Mouse (Mus musculus): ENCODE data around the gene Smagp. TPM values are rescaled to one million over a fixed set of nuclear protein-coding genes. Genes with fewer than 3 reads are reported as not detected.

Gene Smagp
- total and polyA plus RNA-seq, 3 experiments: 0.55 to 7.0 (median 3.2) TPM

DNA sequence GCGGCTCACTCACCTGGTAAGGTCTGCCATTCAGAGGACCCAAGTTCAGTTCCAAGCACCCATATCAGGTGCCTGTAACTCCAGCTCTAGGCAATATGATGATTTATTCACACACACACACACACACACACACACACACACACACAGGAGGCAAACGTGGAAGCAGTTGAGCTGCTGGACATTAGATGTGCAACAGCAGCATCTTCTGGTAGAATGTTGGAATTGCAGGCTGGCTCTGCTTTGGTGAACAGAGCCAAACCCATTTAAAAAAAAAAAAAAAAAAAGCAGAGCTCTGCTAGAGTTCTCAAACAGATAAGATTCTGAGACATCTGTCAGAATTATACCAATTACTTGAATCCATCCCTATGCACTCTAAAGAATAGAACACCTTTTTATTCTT lies 46.3 kb upstream of the Smagp start:
- Histone ChIP-seq H3K9me3 (replicated peaks; ENCODE audit: low read length) (no peaks in the 10 kb centered on the region), H3K9ac (ENCODE audit: insufficient read depth, low read depth) (no peak overlapping the region), H3K27ac (ENCODE audit: insufficient read depth, low read depth) (no peak overlapping the region), H3K4me1 (ENCODE audit: control insufficient read depth in 1 of 2, insufficient read depth in 2 of 2) (peaks cover 8 to 19% of the 10 kb centered on the region in 2 experiments), H3K27me3 (replicated peaks) (no peaks in the 10 kb centered on the region), H3K4me2 (ENCODE audit: insufficient read depth, low read depth, poor library complexity, severe bottlenecking) (no peak overlapping the region), H3K36me3 (replicated peaks in 1 of 2; ENCODE audit: control insufficient read depth in 1 of 2, insufficient read depth in 1 of 2, low read length in 1 of 2) (peaks cover 0 to 2% of the 10 kb centered on the region in 2 experiments), H3K4me3 (replicated peaks in 1 of 3; ENCODE audit: low read depth in 2 of 3, low read length in 2 of 3, poor library complexity in 1 of 3) (no peak overlapping the region), H3K79me2 (replicated peaks; ENCODE audit: control insufficient read depth, extremely low read depth, insufficient read depth, poor library complexity, severe bottlenecking) (no peaks in the 10 kb centered on the region)
- in situ Hi-C loops (cut with MboI; ENCODE audit: low pct_ligation_motif_present, low pct_unique_long_range_greater_than_20kb, low sequenced_read_pairs) (no loop called here), dilution Hi-C loops (cut with MboI; ENCODE audit: extremely low pct_ligation_motif_present, extremely low pct_unique_long_range_greater_than_20kb, low sequenced_read_pairs) (no loop called here)
- no peak for TF ChIP-seq POLR2AphosphoS2 (IDR thresholded peaks at IDR 0.05; ENCODE audit: low read depth, low read length)
- no peak for TF ChIP-seq KAT2A (IDR thresholded peaks at IDR 0.05; ENCODE audit: insufficient replicate concordance, low read length)
- 0 out of 2 replicates have a peak, but pooled peaks have one; percentile 44 for TF ChIP-seq MAZ (IDR thresholded peaks at IDR 0.05; ENCODE audit: low read depth, low read length)
- TF ChIP-seq SMC3 (IDR thresholded peaks at IDR 0.05; ENCODE audit: low read depth, low read length): peak; percentile 92
- no peak; the same call in 1 of the 2 replicates for TF ChIP-seq NRF1 (IDR thresholded peaks at IDR 0.05; ENCODE audit: low read depth, low read length)
- no peak for TF ChIP-seq PAX5 (IDR thresholded peaks at IDR 0.05; ENCODE audit: low read length)
- no peak for TF ChIP-seq MXI1 (IDR thresholded peaks at IDR 0.05; ENCODE audit: low read depth, low read length)
- TF ChIP-seq CHD1 (IDR thresholded peaks at IDR 0.05; ENCODE audit: low read depth, low read length): no peak
- no peak for TF ChIP-seq RCOR1 (conservative IDR thresholded peaks at IDR 0.05; ENCODE audit: low read depth, low read length)
- no peak for TF ChIP-seq E2F4 (IDR thresholded peaks at IDR 0.05; ENCODE audit: insufficient replicate concordance, low read depth, low read length)
- TF ChIP-seq ZMIZ1 (IDR thresholded peaks at IDR 0.05; ENCODE audit: low read depth, low read length): no peak
- no peak for TF ChIP-seq ETS1 (conservative IDR thresholded peaks at IDR 0.05; ENCODE audit: low read depth, low read length)
- TF ChIP-seq MEF2A (IDR thresholded peaks at IDR 0.05; ENCODE audit: borderline replicate concordance, low read depth, low read length): 0 out of 2 replicates have a peak, but pooled peaks have one; percentile 18
- peak; percentile 79 for TF ChIP-seq ZC3H11A (IDR thresholded peaks at IDR 0.05; ENCODE audit: low read depth, low read length)
- no peak for TF ChIP-seq TCF12 (IDR thresholded peaks at IDR 0.05; ENCODE audit: low read depth, low read length)
- TF ChIP-seq HCFC1 (IDR thresholded peaks at IDR 0.05; ENCODE audit: low read depth, low read length): no peak
- no peak for TF ChIP-seq TBP (conservative IDR thresholded peaks at IDR 0.05; ENCODE audit: low read depth, low read length)
- peak; percentile 71; the same call in 1 of the 2 replicates for TF ChIP-seq MYC (IDR thresholded peaks at IDR 0.05; ENCODE audit: low read depth, low read length)
- TF ChIP-seq JUND (conservative IDR thresholded peaks at IDR 0.05; ENCODE audit: low read depth, low read length): no peak
- TF ChIP-seq USF2 (conservative IDR thresholded peaks at IDR 0.05; ENCODE audit: low read depth, low read length): no peak
- TF ChIP-seq ZKSCAN1 (IDR thresholded peaks at IDR 0.05; ENCODE audit: borderline replicate concordance, low read depth, low read length): no peak
- 0 out of 2 replicates have a peak, but pooled peaks have one; percentile 44 for TF ChIP-seq IRF4 (IDR thresholded peaks at IDR 0.05; ENCODE audit: low read depth, low read length)
- no peak for TF ChIP-seq MAX (IDR thresholded peaks at IDR 0.05; ENCODE audit: low read length)
- TF ChIP-seq USF1 (IDR thresholded peaks at IDR 0.05; ENCODE audit: low read depth, low read length): no peak
- TF ChIP-seq MAFK (IDR thresholded peaks at IDR 0.05; ENCODE audit: insufficient replicate concordance, low read length): no peak
- TF ChIP-seq POLR2A (IDR thresholded peaks at IDR 0.05; ENCODE audit: low read depth, low read length): no peak
- no peak for TF ChIP-seq GABPA (IDR thresholded peaks at IDR 0.05; ENCODE audit: insufficient replicate concordance, low read depth, low read length)
- TF ChIP-seq ZNF384 (IDR thresholded peaks at IDR 0.05; ENCODE audit: low read depth, low read length): peak; percentile 99
- peak; percentile 98 to 99 for TF ChIP-seq CTCF (conservative IDR thresholded peaks at IDR 0.05 in 1 of 2, IDR thresholded peaks at IDR 0.05 in 1 of 2; ENCODE audit: low read depth in 2 of 2, low read length in 2 of 2)
- TF ChIP-seq ELF1 (IDR thresholded peaks at IDR 0.05; ENCODE audit: low read depth, low read length): no peak
- TF ChIP-seq SIN3A (IDR thresholded peaks at IDR 0.05; ENCODE audit: low read length): 0 out of 2 replicates have a peak, but pooled peaks have one; percentile 59
- no peak for TF ChIP-seq CHD2 (IDR thresholded peaks at IDR 0.05; ENCODE audit: low read length)
- no peak; the same call in 1 of the 2 replicates for TF ChIP-seq NELFE (IDR thresholded peaks at IDR 0.05; ENCODE audit: low read depth, low read length)
- TF ChIP-seq UBTF (IDR thresholded peaks at IDR 0.05; ENCODE audit: low read depth, low read length): no peak
- no peak for TF ChIP-seq EP300 (IDR thresholded peaks at IDR 0.05; ENCODE audit: low read length)
- no peak for TF ChIP-seq JUN (IDR thresholded peaks at IDR 0.05; ENCODE audit: insufficient read depth, low read depth, low read length)
- peak; percentile 98 for TF ChIP-seq RAD21 (IDR thresholded peaks at IDR 0.05; ENCODE audit: low read depth, low read length)
- TF ChIP-seq BHLHE40 (IDR thresholded peaks at IDR 0.05; ENCODE audit: low read depth, low read length): peak; percentile 27; the same call in 1 of the 2 replicates
- peak; percentile 94 for DNase-seq (ENCODE audit: extremely low read depth)
